Mouse (Mus musculus) embryonic fibroblast, embryonic 13.5 days (primary cell): ENCODE data around the gene E030030I06Rik. TPM values are rescaled to one million over a fixed set of nuclear protein-coding genes. Genes with fewer than 3 reads are reported as not detected.
A peak's percentile ranks its signal among the peaks of the same experiment; 100 is the strongest.
"Not testable (repeated sequence)": the region's sequence is repeated elsewhere in the genome, so short reads cannot be mapped to it uniquely, and the experiment has no call there.

Source experiments
- H3K27ac ChIP-seq: 2 replicates; pipeline ENCODE4 v1.5.1; 2012; ENCODE audit warnings: low read length, control low read depth, inconsistent platforms; ENCODE audit not compliant: insufficient read depth
- H3K4me1 ChIP-seq: 2 replicates; pipeline ENCODE4 v1.6.1; 2011; ENCODE audit warnings: low read length; ENCODE audit not compliant: control insufficient read depth, insufficient read depth
- H3K4me3 ChIP-seq: 2 replicates; pipeline ENCODE4 v1.5.1; 2011; ENCODE audit warnings: mild to moderate bottlenecking, control low read depth, low read length; ENCODE audit not compliant: insufficient read depth
- CTCF ChIP-seq: IDR thresholded peaks from 2 replicates; pipeline ENCODE4 v1.5.1; 2011; ENCODE audit warnings: mild to moderate bottlenecking, control low read depth, low read length, moderate library complexity, borderline replicate concordance; ENCODE audit not compliant: insufficient read depth
- POLR2A ChIP-seq: IDR thresholded peaks from 2 replicates; pipeline ENCODE4 v1.6.1; 2011; ENCODE audit warnings: low read depth, mild to moderate bottlenecking, control low read depth, low read length, moderate library complexity
- polyA plus RNA-seq: library from polyadenylated mRNA; stranded (reverse); fragments of >200 nt; gene quantifications from 2 replicates; pipeline ENCODE4 v1.2.4, GENCODE M21; 2011; ENCODE audit warnings: low read depth; ENCODE audit not compliant: missing spikeins, insufficient read length

E030030I06Rik gene
- polyA plus RNA-seq = 1.7 and 2.2 TPM in 2 replicates

DNA sequence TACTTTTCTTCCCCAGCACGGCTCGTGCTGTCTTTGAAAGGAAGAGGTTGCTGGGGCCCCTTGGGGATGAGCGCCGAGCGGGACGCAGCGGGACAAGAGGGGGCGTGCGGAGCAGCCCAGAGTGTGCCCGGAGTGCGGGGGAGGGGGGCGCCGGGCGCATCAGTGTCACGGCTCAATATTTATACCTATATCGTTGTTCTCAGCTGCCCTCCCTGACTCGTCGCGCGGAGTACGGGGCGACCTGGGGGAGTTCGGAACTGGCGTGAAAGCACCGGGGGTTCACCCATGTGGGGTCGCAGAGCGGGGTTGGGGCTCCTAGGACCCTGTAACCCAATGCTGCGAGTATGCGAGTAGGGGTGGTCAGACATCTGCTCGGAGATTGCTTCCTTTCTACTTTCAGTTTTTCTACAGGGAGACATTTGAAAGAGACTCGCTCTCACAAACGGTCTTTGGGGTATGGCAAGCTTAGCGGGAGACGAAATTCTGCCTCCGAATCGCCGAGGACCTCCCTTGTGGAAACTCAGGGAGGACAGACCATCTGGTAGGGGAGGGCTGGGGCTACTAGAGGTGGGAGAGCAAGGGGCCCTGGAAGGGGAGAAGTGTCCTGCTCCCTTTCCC, at the start of gene E030030I06Rik:
TSS of gene E030030I06Rik (minus strand) at position 198 of the 618 bp plus-strand sequence.
- no peak for TF ChIP-seq POLR2A
- no peak for TF ChIP-seq CTCF
- Histone ChIP-seq H3K27ac (0 out of 2 replicates have a peak within 1 kb of the TSS, but pooled peaks have one; percentile 50), H3K4me1 (no peaks in the 10 kb centered on the region), H3K4me3 (peak within 1 kb of the TSS; percentile 80)

DNA sequence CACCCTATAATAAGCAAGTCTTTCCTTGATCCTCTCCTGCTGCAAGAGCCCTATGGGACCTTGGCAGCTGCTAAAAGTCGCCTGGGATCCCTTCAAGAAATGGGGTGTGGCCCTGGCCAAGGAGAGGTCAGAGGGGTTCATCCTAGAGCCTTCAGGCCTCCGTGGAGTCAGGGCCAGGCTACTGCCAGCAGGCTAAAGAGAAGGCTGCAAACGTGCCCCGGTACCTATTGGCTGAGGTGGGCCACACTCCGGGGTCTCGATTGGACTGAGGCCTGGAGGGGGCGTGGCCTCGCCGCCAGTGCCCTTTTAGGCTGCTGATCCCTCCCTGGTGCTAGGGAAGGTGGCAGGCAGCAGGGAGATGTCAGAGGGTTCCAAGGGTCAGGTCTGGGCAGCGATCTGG, 42.0 kb upstream of the E030030I06Rik start:
- not testable (repeated sequence) for H3K4me3 ChIP-seq, H3K27ac ChIP-seq, H3K4me1 ChIP-seq

GRCm38 (mm10) chr10:22176515-22176914, 27.4 kb upstream of the E030030I06Rik start:
- not testable (repeated sequence) for H3K27ac ChIP-seq, H3K4me3 ChIP-seq, H3K4me1 ChIP-seq

GRCm38 (mm10) chr10:22174190-22174487, 25.1 kb upstream of the E030030I06Rik start:
- H3K4me3 ChIP-seq, H3K4me1 ChIP-seq, H3K27ac ChIP-seq: not testable (repeated sequence)

GRCm38 (mm10) chr10:22173335-22174189, 24.5 kb upstream of the E030030I06Rik start:
- not testable (repeated sequence) for H3K4me1 ChIP-seq, H3K27ac ChIP-seq, H3K4me3 ChIP-seq

GRCm38 (mm10) chr10:22172431-22173334, 23.6 kb upstream of the E030030I06Rik start:
- H3K27ac ChIP-seq, H3K4me1 ChIP-seq, H3K4me3 ChIP-seq: not testable (repeated sequence)

GRCm38 (mm10) chr10:22169116-22169515, 20.0 kb upstream of the E030030I06Rik start:
- H3K27ac ChIP-seq = peak overlapping the region; percentile 84
- H3K4me3 ChIP-seq, H3K4me1 ChIP-seq: not testable (repeated sequence)

- H3K4me1 ChIP-seq, H3K4me3 ChIP-seq, H3K27ac ChIP-seq: not testable (repeated sequence)
Measured at GRCm38 (mm10) chr10:22167061-22167460, 18.0 kb upstream of the E030030I06Rik start.

DNA sequence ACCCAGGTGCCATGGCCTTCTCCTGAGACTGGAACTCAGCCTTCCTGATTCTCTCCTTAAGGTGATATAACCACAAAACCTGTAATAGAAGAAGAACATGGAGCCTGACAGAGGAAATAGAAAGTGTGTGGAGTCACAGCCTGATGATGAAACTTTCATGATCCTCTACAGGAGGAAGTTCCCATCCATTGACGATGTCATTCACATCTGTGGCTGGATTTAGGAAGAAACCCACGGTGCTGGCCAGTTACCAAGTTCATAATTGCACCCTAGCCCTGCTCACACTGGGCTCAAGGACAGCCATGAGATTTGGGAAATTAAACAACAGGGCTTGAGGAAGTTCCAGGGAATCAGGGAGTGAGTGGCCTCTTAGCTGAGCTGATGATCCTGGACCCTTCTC, 17.0 kb upstream of the E030030I06Rik start:
- H3K4me3 ChIP-seq, H3K27ac ChIP-seq, H3K4me1 ChIP-seq: not testable (repeated sequence)

DNA sequence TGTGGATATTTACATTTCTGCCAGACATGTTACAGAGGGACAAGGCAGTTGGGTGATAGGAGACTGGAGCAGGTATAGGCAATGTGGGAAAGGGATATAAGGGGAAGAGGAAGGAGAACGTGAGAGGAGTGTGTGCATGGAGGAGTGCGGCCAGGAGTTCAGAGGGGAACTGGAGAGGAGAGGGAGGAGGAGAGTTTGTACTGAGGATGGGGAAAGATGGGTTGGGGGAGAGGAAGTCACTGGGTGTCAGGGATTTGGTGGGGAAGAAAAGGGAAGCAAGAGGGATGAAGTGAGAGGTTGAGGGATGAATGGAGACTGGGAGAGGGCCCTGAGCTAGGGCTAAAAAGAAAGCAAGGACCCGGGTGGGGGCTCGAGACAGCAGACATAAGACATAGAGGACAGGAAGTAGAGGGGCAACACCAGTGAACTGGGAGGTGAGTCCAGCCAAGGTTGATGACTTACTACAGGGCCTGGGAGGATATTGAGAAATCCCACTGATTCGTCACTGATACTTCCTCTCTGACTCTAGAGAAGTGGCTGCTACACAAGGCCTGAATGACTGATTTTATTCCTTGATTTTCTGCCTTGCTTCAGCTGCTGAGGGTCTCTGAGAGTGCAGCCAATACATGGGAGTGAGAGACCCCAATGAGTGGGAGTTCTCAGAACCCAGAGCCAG, 16.4 kb upstream of the E030030I06Rik start:
- H3K4me1 ChIP-seq, H3K4me3 ChIP-seq, H3K27ac ChIP-seq: not testable (repeated sequence)

DNA sequence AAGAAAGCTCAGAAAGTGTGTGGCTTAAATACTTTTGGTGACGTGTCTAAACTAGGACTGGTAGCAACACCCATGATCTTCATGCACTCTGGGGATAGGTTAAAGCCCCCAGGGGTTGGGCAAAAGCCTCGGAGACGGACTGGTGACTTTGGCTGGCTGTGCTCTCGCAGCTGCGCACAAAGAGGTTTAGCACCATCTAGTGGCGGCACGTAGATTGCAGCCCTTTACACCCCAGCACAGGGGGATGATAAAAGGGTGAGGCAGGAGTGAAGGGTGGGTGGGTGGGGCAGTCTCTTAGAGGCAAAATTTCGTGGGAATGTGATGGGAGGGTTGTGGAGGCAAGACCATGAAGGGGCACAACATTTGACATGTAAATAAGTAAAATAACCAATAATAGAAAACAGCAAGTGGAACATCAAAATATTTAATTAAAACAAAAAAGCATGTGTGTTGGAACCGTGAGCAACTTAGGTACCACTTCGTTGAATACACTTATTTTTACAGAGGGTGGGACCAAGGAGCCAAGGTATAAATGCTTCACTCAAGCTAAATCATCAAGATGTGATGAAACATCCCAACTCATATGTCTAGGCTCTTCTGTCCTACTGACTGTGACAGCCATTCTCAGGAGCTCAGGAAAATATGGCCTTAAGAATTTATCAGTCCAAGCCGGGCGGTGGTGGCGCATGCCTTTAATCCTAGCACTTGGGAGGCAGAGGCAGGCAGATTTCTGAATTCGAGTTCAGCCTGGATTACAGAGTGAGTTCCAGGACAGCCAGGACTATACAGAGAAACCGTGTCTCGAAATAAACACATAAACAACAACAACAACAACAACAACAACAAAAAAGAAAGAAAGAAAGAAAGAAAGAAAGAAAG, 14.9 kb upstream of the E030030I06Rik start:
- H3K27ac ChIP-seq, H3K4me1 ChIP-seq: not testable (repeated sequence)
- 0 out of 2 replicates have a peak overlapping the region, but pooled peaks have one; percentile 11 for H3K4me3 ChIP-seq

- H3K4me1 ChIP-seq, H3K27ac ChIP-seq: not testable (repeated sequence)
- 0 out of 2 replicates have a peak overlapping the region, but pooled peaks have one; percentile 11 for H3K4me3 ChIP-seq
Measured at GRCm38 (mm10) chr10:22163279-22163678, 14.2 kb upstream of the E030030I06Rik start.
